Mouse (Mus musculus) lung, embryonic 14.5 days (tissue): Measurements from ENCODE around the gene Tmem56. TPM values are rescaled to one million over a fixed set of nuclear protein-coding genes. Genes with fewer than 3 reads are reported as not detected.

Experiments
- ATAC-seq: fragments of 200-750 bp; cut with Nextera tagmentation; 2 replicates; pipeline ENCODE4 v1.8.0; 2017; ENCODE audit warnings: mild to moderate bottlenecking, moderate TSS enrichment, moderate library complexity; ENCODE audit not compliant: insufficient read depth
- DNase-seq: peaks from one replicate; pipeline ENCODE4 v3.0.0-alpha.2; 2015
- H3K27ac ChIP-seq: fragments of 300-500 bp; sonication (generic); 2 replicates; pipeline ENCODE4 v1.5.1; 2014; ENCODE audit warnings: low read depth, mild to moderate bottlenecking, moderate library complexity
- H3K27me3 ChIP-seq: fragments of 300-500 bp; sonication (generic); 2 replicates; pipeline ENCODE4 v1.6.1; 2014; ENCODE audit warnings: low read length, control low read depth; ENCODE audit not compliant: insufficient read depth
- H3K36me3 ChIP-seq: fragments of 300-500 bp; sonication (generic); 2 replicates; pipeline ENCODE4 v1.6.1; 2014; ENCODE audit warnings: control low read depth; ENCODE audit not compliant: insufficient read depth
- H3K4me1 ChIP-seq: fragments of 300-500 bp; sonication (generic); 2 replicates; pipeline ENCODE4 v1.6.1; 2014; ENCODE audit warnings: antibody characterized with exemption, control low read depth; ENCODE audit not compliant: insufficient read depth
- H3K4me2 ChIP-seq: fragments of 300-500 bp; sonication (generic); 2 replicates; pipeline ENCODE4 v1.6.1; 2014; ENCODE audit warnings: mild to moderate bottlenecking
- H3K4me3 ChIP-seq: fragments of 300-500 bp; sonication (generic); 2 replicates; pipeline ENCODE4 v1.5.1; 2014; ENCODE audit warnings: low read depth, low read length
- H3K9ac ChIP-seq: fragments of 300-500 bp; sonication (generic); 2 replicates; pipeline ENCODE4 v1.6.1; 2014
- H3K9me3 ChIP-seq: fragments of 300-500 bp; sonication (generic); 2 replicates; pipeline ENCODE4 v1.6.1; 2016; ENCODE audit warnings: low read depth, low read length, control low read depth
- CTCF ChIP-seq: IDR thresholded peaks from 2 replicates; pipeline ENCODE4 v1.5.1; 2016; ENCODE audit warnings: antibody characterized with exemption, low read depth
- WGBS: fragments of 180-500 bp; shearing (Covaris S2); extraction: QIAGEN DNeasy Blood & Tissue Kit; methylation state at CpG from one replicate; pipeline ENCODE4 v1.1.7; 2014; 5-methylcytosine and 5-hydroxymethylcytosine counted together
- polyA plus RNA-seq: library from polyadenylated mRNA; unstranded; fragments of >200 nt; fragmentation: Nextera tagmentation; extraction: Ambion mirVana; gene quantifications from 2 replicates; pipeline ENCODE4 v1.2.1, GENCODE M21; 2014

The Tmem56 gene
- polyA plus RNA-seq, 1 experiment from 2014 or later: 0.34 TPM

DNA sequence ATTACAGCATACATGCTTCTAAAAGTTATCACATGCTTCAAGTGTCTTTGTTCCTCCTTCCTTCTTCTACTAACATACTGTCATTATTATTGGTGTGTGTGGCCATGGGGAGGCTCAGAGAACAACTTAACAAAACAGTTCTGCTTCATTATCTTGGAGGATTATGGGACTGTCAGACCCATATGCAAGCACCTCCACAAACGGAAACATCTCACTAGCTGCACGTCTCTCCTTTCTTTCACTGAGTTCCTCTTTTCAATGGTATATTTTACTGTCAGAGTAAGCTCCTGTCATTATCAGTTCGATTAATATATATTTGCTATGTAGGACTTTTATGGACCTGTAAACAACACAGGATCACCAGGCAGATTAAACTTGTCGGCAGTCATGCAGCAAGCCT is 122.5 kb downstream of the Tmem56 start:
- H3K27me3 ChIP-seq: no peaks in the 10 kb centered on the region
- H3K9me3 ChIP-seq: no peaks in the 10 kb centered on the region
- H3K36me3 ChIP-seq: no peaks in the 10 kb centered on the region
- H3K4me2 ChIP-seq: no peak overlapping the region
- WGBS: 29% methylated on average over 4 of the region's 4 CpGs
- H3K4me3 ChIP-seq: no peak overlapping the region
- H3K9ac ChIP-seq: no peak overlapping the region
- no peaks in the 10 kb centered on the region; the same call in 1 of the 2 replicates for H3K4me1 ChIP-seq
- ATAC-seq (no peak), DNase-seq (no peak)
- H3K27ac ChIP-seq: no peak overlapping the region
- TF ChIP-seq CTCF: no peak

DNA sequence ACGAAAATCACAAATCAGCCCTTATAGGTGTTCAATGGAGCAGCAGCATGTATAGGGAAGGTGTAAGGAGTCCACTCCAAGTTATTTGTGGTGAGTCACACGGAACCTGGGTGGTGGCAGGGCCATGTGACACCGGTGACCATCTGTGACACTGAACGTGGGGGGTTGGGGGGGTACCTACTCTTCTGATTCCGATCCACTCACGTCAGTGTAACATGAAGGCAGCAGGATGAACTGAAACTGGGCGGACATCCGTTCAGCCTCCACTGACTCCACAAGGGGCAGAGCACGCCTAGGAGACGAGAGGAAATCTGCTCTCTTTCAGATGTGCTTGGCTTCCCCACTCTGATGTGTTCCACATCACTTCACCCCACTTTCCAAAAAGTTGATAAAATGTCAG is 123.3 kb downstream of the Tmem56 start:
- Histone ChIP-seq H3K27ac (no peak overlapping the region), H3K4me2 (no peak overlapping the region), H3K27me3 (no peaks in the 10 kb centered on the region), H3K4me3 (no peak overlapping the region), H3K4me1 (no peaks in the 10 kb centered on the region; the same call in 1 of the 2 replicates), H3K9me3 (no peaks in the 10 kb centered on the region), H3K36me3 (no peaks in the 10 kb centered on the region), H3K9ac (no peak overlapping the region)
- no peak for TF ChIP-seq CTCF
- ATAC-seq (no peak), DNase-seq (no peak)
- 68% methylated on average over 10 of the region's 10 CpGs for WGBS

DNA sequence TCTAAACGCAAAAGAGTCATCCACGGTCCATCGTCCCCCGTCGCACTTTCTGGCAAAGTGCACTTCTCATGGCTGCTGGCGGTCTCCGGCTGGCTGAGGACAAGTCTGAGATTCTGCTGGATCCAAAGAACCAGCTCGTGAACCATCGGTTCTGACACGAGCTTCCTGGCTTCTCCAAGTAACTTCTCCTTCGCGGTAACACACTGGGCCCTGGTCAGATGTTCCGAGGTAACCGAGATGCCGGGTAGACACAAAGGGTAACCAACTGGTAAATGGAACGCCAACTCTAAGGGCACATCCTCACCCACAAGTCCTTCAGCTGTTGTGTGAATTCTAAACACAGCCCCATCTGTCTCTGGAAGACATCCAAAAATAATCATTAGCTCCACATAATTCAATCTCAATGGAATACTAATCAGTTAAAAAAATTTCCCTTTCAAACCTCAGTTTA is 124.0 kb downstream of the Tmem56 start:
- H3K9ac ChIP-seq: no peak overlapping the region
- H3K9me3 ChIP-seq: no peaks in the 10 kb centered on the region
- no peak for TF ChIP-seq CTCF
- ATAC-seq (no peak), DNase-seq (no peak)
- no peaks in the 10 kb centered on the region for H3K27me3 ChIP-seq
- H3K4me3 ChIP-seq: no peak overlapping the region
- no peak overlapping the region for H3K27ac ChIP-seq
- H3K36me3 ChIP-seq: no peaks in the 10 kb centered on the region
- no peak overlapping the region for H3K4me2 ChIP-seq
- no peaks in the 10 kb centered on the region; the same call in 1 of the 2 replicates for H3K4me1 ChIP-seq
- 64% methylated on average over 16 of the region's 16 CpGs for WGBS

DNA sequence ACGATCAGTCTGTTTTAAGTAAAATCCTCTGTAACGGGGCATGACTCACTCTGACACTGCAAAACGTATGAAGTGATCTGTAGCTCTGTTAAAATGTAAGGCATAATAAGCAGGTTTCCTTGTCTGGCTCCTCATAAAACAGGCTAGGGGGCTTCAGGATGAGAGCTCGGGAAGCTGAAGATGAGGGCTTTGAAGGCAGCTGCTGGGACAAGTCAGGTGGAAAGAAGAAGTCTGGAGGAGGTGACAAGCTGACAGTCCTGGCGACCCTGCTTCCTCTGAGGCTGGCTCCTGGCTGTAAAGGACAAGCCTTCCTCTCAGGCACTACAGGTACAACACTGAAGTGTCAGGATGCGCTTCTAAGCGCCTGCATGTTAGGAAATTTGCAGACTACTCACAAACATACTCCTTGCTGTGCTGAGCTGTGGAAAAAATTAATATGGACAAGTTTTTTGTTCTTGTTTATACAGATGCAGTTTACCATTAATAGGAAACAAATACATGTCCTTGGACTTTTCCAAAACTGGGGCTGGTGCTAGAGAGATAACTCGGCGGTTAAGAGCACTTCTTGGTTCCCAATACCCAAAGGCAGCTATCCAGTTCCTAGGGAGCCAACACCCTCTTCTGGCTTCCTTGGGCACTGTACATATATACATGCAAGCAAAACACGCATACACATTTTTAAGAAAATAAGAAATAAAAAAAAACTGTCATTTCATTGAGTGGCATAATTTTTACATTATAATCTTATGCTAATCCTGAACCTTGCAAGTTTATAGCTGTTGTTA is 125.2 kb downstream of the Tmem56 start:
- H3K4me2 ChIP-seq: no peak overlapping the region
- TF ChIP-seq CTCF: no peak
- 73% methylated on average over 10 of the region's 10 CpGs for WGBS

DNA sequence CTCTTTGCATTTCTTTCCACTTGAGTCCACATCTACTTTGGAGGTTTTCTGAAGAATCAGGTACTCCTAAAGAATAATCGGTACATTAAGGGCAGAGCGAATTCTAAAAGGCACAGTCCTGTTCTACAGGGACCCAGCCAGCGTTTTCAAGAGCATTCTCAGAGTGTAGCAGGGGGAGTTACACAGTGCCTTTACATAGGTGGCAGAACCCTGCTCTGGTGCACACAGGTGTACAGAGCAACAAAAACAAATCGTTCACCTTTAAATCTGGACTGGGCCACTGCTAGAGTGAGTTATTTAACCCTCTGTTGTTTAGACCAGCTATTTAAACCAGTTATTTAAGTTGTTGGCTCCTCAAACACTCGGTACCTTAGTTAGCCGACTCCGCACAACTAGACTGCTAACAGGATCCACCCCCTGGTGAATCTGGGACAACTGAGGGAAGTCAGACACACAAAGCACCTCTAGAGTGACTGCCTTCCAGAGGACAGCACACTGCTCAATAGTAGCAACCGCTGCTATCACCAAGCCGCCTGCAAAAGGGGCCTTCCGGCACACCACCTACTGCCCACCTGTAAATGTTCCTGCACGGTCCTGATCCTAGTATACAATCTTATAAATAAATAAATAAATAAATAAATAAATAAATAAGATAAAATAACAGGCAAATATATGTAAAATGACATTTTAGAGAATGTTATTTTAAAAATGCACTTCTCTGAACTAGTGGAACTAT is 126.3 kb downstream of the Tmem56 start:
- DNase-seq (no peak), ATAC-seq (no peak)
- Histone ChIP-seq H3K36me3 (no peaks in the 10 kb centered on the region), H3K27ac (no peak overlapping the region), H3K4me2 (no peak overlapping the region), H3K4me3 (no peak overlapping the region), H3K27me3 (no peaks in the 10 kb centered on the region), H3K4me1 (no peaks in the 10 kb centered on the region; the same call in 1 of the 2 replicates), H3K9me3 (no peaks in the 10 kb centered on the region), H3K9ac (no peak overlapping the region)
- 70% methylated on average over 11 of the region's 11 CpGs for WGBS
- no peak for TF ChIP-seq CTCF

More for the DNA sequence above, 125.2 kb downstream of the Tmem56 start:
- H3K4me3 ChIP-seq: no peak overlapping the region
- no peak overlapping the region for H3K27ac ChIP-seq
- no peak overlapping the region for H3K9ac ChIP-seq
- no peaks in the 10 kb centered on the region for H3K9me3 ChIP-seq
- no peaks in the 10 kb centered on the region for H3K36me3 ChIP-seq
- H3K27me3 ChIP-seq: no peaks in the 10 kb centered on the region
- ATAC-seq (no peak), DNase-seq (no peak)
- no peaks in the 10 kb centered on the region; the same call in 1 of the 2 replicates for H3K4me1 ChIP-seq

DNA sequence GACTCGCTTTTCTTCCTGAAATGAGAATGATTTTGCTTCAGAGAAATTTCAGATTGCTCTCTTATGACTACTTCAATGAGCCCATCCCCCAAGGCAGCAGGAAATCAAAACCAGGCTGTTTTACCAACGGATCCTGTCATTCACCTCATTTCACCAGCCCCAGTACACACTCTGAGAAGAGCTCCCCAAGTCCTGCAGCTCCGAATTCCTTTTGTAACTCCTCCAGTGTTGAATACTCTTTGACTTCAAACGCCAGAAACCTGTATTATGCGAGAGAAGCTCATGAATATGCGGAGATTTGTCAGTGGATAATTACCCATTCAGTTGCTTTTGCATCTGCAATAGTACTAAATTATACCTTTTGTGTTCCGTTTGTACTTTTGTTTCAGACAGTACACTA is 126.9 kb downstream of the Tmem56 start:
- Histone ChIP-seq H3K9me3 (no peaks in the 10 kb centered on the region), H3K27ac (no peak overlapping the region), H3K4me1 (no peaks in the 10 kb centered on the region; the same call in 1 of the 2 replicates), H3K4me2 (no peak overlapping the region), H3K36me3 (no peaks in the 10 kb centered on the region), H3K9ac (no peak overlapping the region), H3K4me3 (no peak overlapping the region), H3K27me3 (no peaks in the 10 kb centered on the region)
- no peak for DNase-seq
- no peak for ATAC-seq
- 53% methylated on average over 7 of the region's 7 CpGs for WGBS
- TF ChIP-seq CTCF: no peak

Other genes with a start within 250 kb of the Tmem56 start
- gene Rwdd3, start 111.4 kb downstream of the Tmem56 start, polyA plus RNA-seq: 4.3 and 4.4 TPM in 2 replicates
- gene Alg14, start 8.7 kb upstream of the Tmem56 start, polyA plus RNA-seq: 39.2 and 43.9 TPM in 2 replicates
- 671 and 678 TPM in 2 replicates for gene Cnn3, start 143.4 kb upstream of the Tmem56 start, polyA plus RNA-seq
- gene Slc44a3, start 249.3 kb upstream of the Tmem56 start, polyA plus RNA-seq: 12.0 and 12.2 TPM in 2 replicates